Mouse (Mus musculus) embryo, embryonic 11 days (tissue): Measurements from ENCODE around the gene Rps7.

Source experiments
- DNase-seq: peaks from one replicate; pipeline ENCODE4 v3.0.0-alpha.2; 2015

Rps7 gene

GRCm38 (mm10) chr12:28614401-28614800, 21.4 kb downstream of the Rps7 start:
- no peak for DNase-seq

GRCm38 (mm10) chr12:28612391-28612790, 23.4 kb downstream of the Rps7 start:
- DNase-seq: no peak

GRCm38 (mm10) chr12:28607546-28608305, 28.0 kb downstream of the Rps7 start:
- DNase-seq: no peak

GRCm38 (mm10) chr12:28603494-28603893, 32.3 kb downstream of the Rps7 start:
- DNase-seq: no peak

- DNase-seq: no peak
Observed at GRCm38 (mm10) chr12:28602259-28602658, 33.5 kb downstream of the Rps7 start.

GRCm38 (mm10) chr12:28598526-28598991, 37.2 kb downstream of the Rps7 start:
- peak; percentile 30 for DNase-seq

- no peak for DNase-seq
Observed at GRCm38 (mm10) chr12:28598110-28598509, 37.6 kb downstream of the Rps7 start.

- DNase-seq: no peak
Observed at GRCm38 (mm10) chr12:28597699-28598098, 38.1 kb downstream of the Rps7 start.

- no peak for DNase-seq
Observed at GRCm38 (mm10) chr12:28596851-28597250, 38.9 kb downstream of the Rps7 start.

- no peak for DNase-seq
Observed at GRCm38 (mm10) chr12:28590428-28590827, 45.3 kb downstream of the Rps7 start.

- DNase-seq: peak; percentile 87
Observed at GRCm38 (mm10) chr12:28589090-28589868, 46.5 kb downstream of the Rps7 start.

- no peak for DNase-seq
Observed at GRCm38 (mm10) chr12:28587949-28588348, 47.8 kb downstream of the Rps7 start.

GRCm38 (mm10) chr12:28584036-28584435, 51.7 kb downstream of the Rps7 start:
- DNase-seq: no peak

- no peak for DNase-seq
Observed at GRCm38 (mm10) chr12:28582423-28582822, 53.3 kb downstream of the Rps7 start, which contains the start of gene Allc. Allc (minus strand) TSS chr12:28582523.
